Mouse (Mus musculus) embryonic facial prominence, embryonic 12.5 days (tissue): ENCODE results near the gene Batf3. TPM values are rescaled to one million over a fixed set of nuclear protein-coding genes. Genes with fewer than 3 reads are reported as not detected.
"Not testable (repeated sequence)": the region's sequence is repeated elsewhere in the genome, so short reads cannot be mapped to it uniquely, and the experiment has no call there.

Experiments used
- ATAC-seq: fragments of 200-750 bp; cut with Nextera tagmentation; 2 replicates; pipeline ENCODE4 v1.8.0; 2017; ENCODE audit not compliant: insufficient number of reproducible peaks, insufficient read depth, low FRiP score, low TSS enrichment
- H3K27ac ChIP-seq: fragments of 300-500 bp; sonication (generic); 2 replicates; pipeline ENCODE4 v1.5.1; 2016; ENCODE audit warnings: mild to moderate bottlenecking
- H3K27me3 ChIP-seq: fragments of 300-500 bp; sonication (generic); 2 replicates; pipeline ENCODE4 v1.6.1; 2016; ENCODE audit warnings: mild to moderate bottlenecking, moderate library complexity
- H3K36me3 ChIP-seq: fragments of 300-500 bp; sonication (generic); 2 replicates; pipeline ENCODE4 v1.6.1; 2016; ENCODE audit warnings: mild to moderate bottlenecking
- H3K4me1 ChIP-seq: fragments of 300-500 bp; sonication (generic); 2 replicates; pipeline ENCODE4 v1.6.1; 2016
- H3K4me2 ChIP-seq: fragments of 300-500 bp; sonication (generic); replicated peaks from 2 replicates; pipeline ENCODE4 v1.6.1; 2016; ENCODE audit warnings: mild to moderate bottlenecking, moderate library complexity
- H3K4me3 ChIP-seq: fragments of 300-500 bp; sonication (generic); 2 replicates; pipeline ENCODE4 v1.5.1; 2016; ENCODE audit warnings: mild to moderate bottlenecking
- H3K9ac ChIP-seq: fragments of 300-500 bp; sonication (generic); 2 replicates; pipeline ENCODE4 v1.6.1; 2016; ENCODE audit warnings: mild to moderate bottlenecking, moderate library complexity
- H3K9me3 ChIP-seq: fragments of 300-500 bp; sonication (generic); 2 replicates; pipeline ENCODE4 v1.6.1; 2016; ENCODE audit warnings: mild to moderate bottlenecking, moderate library complexity
- WGBS: fragments of 180-500 bp; shearing (Covaris S2); methylation state at CpG from one replicate; pipeline ENCODE4 v1.1.7; 2016; 5-methylcytosine and 5-hydroxymethylcytosine counted together
- polyA plus RNA-seq: library from polyadenylated mRNA; unstranded; fragments of >200 nt; fragmentation: Nextera tagmentation; extraction: Ambion mirVana; gene quantifications from 2 replicates; pipeline ENCODE4 v1.2.1, GENCODE M21; 2016

Gene Batf3
- polyA plus RNA-seq, 1 experiment from 2014 or later = 10.8 TPM

DNA sequence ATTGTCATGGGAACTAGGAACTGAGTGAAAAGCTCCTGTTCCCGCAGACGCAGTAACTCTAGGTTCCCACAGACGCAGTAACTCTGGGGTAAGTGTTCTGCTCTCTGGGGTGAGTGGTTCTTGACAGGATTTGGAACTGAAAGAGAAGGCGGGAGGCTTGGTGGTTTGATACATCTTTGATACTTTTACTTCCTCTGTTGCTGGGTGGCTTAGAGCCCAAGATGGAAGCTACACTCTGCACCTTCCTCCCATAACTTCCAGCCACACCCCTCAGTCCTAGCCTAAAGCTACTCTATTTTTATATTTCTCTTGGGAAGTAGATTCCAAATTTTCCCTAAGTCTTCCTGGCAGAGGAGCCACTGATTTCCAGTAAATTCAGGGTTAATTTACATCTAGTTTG lies 40.8 kb downstream of the Batf3 start:
- WGBS = 87% methylated on average over 4 of the region's 4 CpGs
- Histone ChIP-seq H3K9ac (no peak overlapping the region), H3K4me1 (peaks cover 5% of the 10 kb centered on the region; the same call in 1 of the 2 replicates), H3K27me3 (no peaks in the 10 kb centered on the region), H3K4me2 (no peak overlapping the region), H3K9me3 (no peaks in the 10 kb centered on the region), H3K36me3 (no peaks in the 10 kb centered on the region), H3K4me3 (no peak overlapping the region), H3K27ac (no peak overlapping the region)
- ATAC-seq = no peak

DNA sequence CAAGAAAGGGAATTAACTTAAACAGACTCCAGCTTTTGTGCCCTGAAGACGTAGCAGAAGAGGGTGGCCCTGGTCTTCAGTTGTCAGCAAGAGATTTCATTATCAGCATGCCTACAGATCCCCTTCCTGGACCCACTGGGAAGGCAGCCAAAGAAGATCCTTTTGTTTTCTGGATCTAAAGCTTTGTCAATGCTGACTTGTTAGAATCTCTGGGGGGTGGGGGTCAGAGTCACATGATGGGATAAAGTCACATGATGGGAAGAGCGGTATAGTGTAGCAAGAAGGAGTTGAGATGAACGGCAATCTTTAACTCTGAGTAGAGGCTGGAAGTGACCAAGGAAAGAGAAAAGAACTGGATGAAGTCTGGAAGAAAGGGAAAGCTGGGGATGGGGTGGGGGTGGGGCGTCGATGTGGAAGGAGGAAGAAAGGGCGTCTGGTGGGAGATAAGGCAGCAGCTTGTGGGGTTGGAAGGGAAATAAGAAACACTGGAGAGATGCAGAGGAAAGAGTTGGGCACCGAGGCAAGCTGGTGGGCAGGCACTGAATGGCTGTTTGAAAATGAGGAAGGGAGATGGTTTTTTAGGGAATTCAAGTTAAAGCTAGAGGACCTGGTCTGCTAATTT lies 41.3 kb downstream of the Batf3 start:
- 70% methylated on average over 7 of the region's 7 CpGs for WGBS
- Histone ChIP-seq H3K27ac (no peak overlapping the region), H3K9me3 (no peaks in the 10 kb centered on the region), H3K36me3 (no peaks in the 10 kb centered on the region), H3K4me1 (peaks cover 5% of the 10 kb centered on the region; the same call in 1 of the 2 replicates), H3K4me3 (no peak overlapping the region), H3K27me3 (no peaks in the 10 kb centered on the region), H3K4me2 (no peak overlapping the region), H3K9ac (no peak overlapping the region)
- ATAC-seq = no peak

DNA sequence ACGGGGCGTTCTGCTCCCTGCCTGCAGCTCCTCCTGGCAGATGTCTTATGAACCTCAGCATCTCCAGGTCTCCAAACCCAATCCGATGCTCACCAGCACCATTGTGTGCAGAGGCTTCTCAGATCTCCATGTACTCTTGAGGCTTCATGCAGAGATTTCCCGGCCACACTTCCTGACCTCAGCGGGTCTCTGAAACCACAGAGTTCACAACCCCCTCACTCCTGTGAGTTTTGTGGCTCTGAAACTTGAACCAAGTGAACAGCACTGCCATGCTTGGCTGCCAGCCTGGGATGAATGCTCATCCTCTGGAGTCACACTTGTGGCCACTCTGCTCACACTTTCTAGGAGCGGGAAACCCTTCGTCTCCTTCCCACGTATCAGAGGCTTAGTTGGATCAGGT lies 43.3 kb downstream of the Batf3 start:
- H3K4me3 ChIP-seq = no peak overlapping the region
- no peaks in the 10 kb centered on the region for H3K36me3 ChIP-seq
- H3K9me3 ChIP-seq = no peaks in the 10 kb centered on the region
- no peak for ATAC-seq
- no peak overlapping the region for H3K4me2 ChIP-seq
- WGBS = 81% methylated on average over 8 of the region's 8 CpGs
- H3K27ac ChIP-seq = no peak overlapping the region
- no peaks in the 10 kb centered on the region for H3K27me3 ChIP-seq
- peaks cover 1% of the 10 kb centered on the region; the same call in 1 of the 2 replicates for H3K4me1 ChIP-seq
- no peak overlapping the region for H3K9ac ChIP-seq

DNA sequence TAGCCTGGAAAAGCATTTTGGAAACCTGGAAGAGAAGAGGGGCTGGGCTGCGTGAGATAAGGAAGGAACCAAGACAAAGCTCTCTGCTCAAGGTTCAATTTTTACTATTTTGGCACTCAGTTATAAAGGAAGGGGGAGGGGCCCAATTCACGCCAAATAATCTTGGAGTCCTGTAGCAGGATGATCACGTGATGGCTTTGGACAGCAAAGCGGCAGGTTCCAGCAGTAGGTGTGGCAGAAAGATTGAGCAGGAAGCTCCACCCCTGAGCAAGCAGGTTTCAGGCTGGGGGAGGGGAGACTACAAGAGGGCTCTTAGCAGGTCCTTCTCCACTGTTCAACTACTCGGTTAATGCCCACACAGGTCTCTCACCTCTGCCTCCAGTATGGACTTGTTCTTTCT lies 51.8 kb downstream of the Batf3 start:
- 91% methylated on average over 5 of the region's 5 CpGs for WGBS
- ATAC-seq = not testable (repeated sequence)

DNA sequence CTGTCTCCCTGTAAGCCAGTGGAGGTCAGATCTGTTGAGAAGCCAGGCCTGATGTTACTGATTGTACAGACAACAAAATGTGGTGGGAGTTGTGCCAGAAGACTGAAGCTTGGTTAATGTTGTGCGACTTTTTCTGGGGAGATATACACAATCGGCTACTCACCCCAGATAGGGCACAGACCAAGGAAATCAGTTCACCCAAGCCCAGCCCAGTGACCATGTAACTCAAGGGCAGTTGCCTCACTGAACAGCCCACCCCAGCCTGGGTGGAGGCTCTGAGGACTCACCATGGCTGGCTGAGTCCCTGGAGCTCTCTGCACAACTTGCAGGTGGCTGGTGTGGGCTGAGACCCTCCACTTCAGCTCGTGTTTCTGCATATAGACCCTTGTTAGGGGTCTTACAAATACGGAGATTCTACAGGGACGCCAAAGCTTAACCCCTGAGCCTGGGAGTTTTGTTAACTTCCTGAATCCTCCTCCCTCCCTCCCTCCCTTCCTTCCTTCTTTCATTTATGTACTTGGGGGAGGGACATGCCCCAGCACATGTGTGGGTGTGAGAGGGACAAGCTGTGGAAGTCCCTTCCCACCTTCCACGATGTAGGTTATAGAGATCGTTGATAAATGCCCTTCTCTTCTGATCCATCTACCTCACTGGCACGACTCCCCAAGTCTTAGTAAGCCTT lies 53.4 kb downstream of the Batf3 start:
- no peaks in the 10 kb centered on the region for H3K27me3 ChIP-seq
- H3K9me3 ChIP-seq = 0 out of 2 replicates have a peak, but pooled peaks cover 3% of the 10 kb centered on the region
- 77% methylated on average over 8 of the region's 8 CpGs for WGBS
- H3K36me3 ChIP-seq = no peaks in the 10 kb centered on the region
- H3K9ac ChIP-seq = no peak overlapping the region
- no peak overlapping the region for H3K4me2 ChIP-seq
- ATAC-seq = no peak
- H3K27ac ChIP-seq = no peak overlapping the region
- H3K4me1 ChIP-seq = no peaks in the 10 kb centered on the region
- no peak overlapping the region for H3K4me3 ChIP-seq

More for the DNA sequence above, 51.8 kb downstream of the Batf3 start:
- not testable (repeated sequence) for H3K27me3 ChIP-seq, H3K4me1 ChIP-seq, H3K9ac ChIP-seq, H3K9me3 ChIP-seq, H3K27ac ChIP-seq, H3K4me2 ChIP-seq, H3K36me3 ChIP-seq, H3K4me3 ChIP-seq

DNA sequence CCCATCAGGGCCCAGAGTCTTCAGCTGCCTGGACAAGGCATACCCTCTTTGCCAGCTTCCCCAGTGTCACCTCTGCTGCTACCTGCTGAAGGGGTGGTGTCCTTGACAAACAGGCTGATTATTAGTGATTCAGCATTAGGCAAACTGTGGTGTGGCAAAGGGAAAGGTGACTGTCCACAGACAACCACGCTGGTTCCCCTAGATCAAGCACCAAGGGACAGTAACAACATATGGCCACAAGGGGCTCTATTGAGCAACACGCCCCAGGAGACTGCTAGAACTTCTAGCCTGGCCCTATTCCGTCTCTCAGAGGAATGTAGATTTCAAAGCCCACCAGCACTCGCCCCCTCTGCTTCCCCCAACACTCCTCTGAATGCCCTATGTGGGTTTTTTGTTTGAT lies 55.4 kb downstream of the Batf3 start:
- ATAC-seq = no peak
- no peaks in the 10 kb centered on the region for H3K4me1 ChIP-seq
- H3K9me3 ChIP-seq = peaks cover 3% of the 10 kb centered on the region; the same call in 1 of the 2 replicates
- H3K27me3 ChIP-seq = no peaks in the 10 kb centered on the region
- no peak overlapping the region for H3K4me2 ChIP-seq
- H3K27ac ChIP-seq = no peak overlapping the region
- WGBS = 14% methylated on average over 4 of the region's 4 CpGs
- no peak overlapping the region for H3K9ac ChIP-seq
- H3K36me3 ChIP-seq = no peaks in the 10 kb centered on the region
- no peak overlapping the region for H3K4me3 ChIP-seq

DNA sequence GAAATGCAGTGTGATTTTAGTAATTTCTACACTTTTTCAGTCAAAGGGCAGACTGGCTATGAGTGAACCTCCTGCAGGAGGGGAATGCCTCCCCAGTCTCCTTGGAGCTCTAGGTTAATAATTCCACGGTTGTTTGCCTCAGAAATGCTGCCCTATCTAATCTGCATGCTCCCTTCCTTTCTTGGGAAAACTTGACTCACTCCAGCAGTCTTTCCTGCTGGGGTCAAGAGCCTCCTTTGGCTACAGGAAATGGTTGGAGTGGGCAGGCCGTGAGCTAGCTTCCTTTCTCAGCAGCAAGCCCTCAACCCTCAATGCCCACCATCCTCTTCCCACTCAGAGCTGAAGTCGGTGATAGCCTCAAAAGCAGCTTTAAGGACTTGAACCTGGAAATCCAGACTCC lies 56.7 kb downstream of the Batf3 start:
- Histone ChIP-seq H3K4me3 (no peak overlapping the region), H3K9ac (no peak overlapping the region), H3K27ac (no peak overlapping the region), H3K36me3 (no peaks in the 10 kb centered on the region), H3K9me3 (peaks cover 3% of the 10 kb centered on the region; the same call in 1 of the 2 replicates), H3K4me1 (no peaks in the 10 kb centered on the region), H3K4me2 (no peak overlapping the region), H3K27me3 (no peaks in the 10 kb centered on the region)
- 26% methylated on average over 3 of the region's 3 CpGs for WGBS
- no peak for ATAC-seq

Other genes with a start within 250 kb of the Batf3 start
- 19.5 and 21.1 TPM in 2 replicates for gene Rps6kc1, start 186.1 kb upstream of the Batf3 start, polyA plus RNA-seq
- 55.5 and 58.5 TPM in 2 replicates for gene Angel2, start 172.7 kb upstream of the Batf3 start, polyA plus RNA-seq
- gene Vash2, start 118.6 kb upstream of the Batf3 start, polyA plus RNA-seq = 77.9 and 82.5 TPM in 2 replicates
- gene Flvcr1, start 71.7 kb upstream of the Batf3 start, polyA plus RNA-seq = 7.6 and 8.4 TPM in 2 replicates
- not detected in 2 replicates for gene Spata45, start 61.2 kb upstream of the Batf3 start, polyA plus RNA-seq
- gene Tatdn3, start 34.9 kb upstream of the Batf3 start, polyA plus RNA-seq = 16.1 and 17.7 TPM in 2 replicates
- gene Nsl1, start 34.8 kb upstream of the Batf3 start, polyA plus RNA-seq = 22.4 and 23.9 TPM in 2 replicates
- not detected in 2 replicates for gene Fam71a, start 67.0 kb downstream of the Batf3 start, polyA plus RNA-seq
- 2.3 and 2.8 TPM in 2 replicates for gene Atf3, start 120.2 kb downstream of the Batf3 start, polyA plus RNA-seq
- 92.8 and 95.3 TPM in 2 replicates for gene Nenf, start 220.3 kb downstream of the Batf3 start, polyA plus RNA-seq
- gene Tmem206, start 228.1 kb downstream of the Batf3 start, polyA plus RNA-seq = 24.9 and 25.5 TPM in 2 replicates